Mouse (Mus musculus) CD4-positive helper T cell, adult 2 months (primary cell): ENCODE measurements around the gene Vmn1r176.
"Not testable (repeated sequence)": the region's sequence is repeated elsewhere in the genome, so short reads cannot be mapped to it uniquely, and the experiment has no call there.

Experiments used
- DNase-seq: peaks from one replicate; pipeline ENCODE4 v3.0.0-alpha.2; 2012; ENCODE audit warnings: low read depth, missing footprints, low spot score

Vmn1r176 gene

GRCm38 (mm10) chr7:23837272-23837671, at the start of gene Vmn1r176:
Gene Vmn1r176, minus strand, starts transcription at chr7:23837372.
- not testable (repeated sequence) for DNase-seq

GRCm38 (mm10) chr7:23876918-23877317, 39.7 kb upstream of the Vmn1r176 start:
- not testable (repeated sequence) for DNase-seq

- DNase-seq, result not testable (repeated sequence)
These were observed 29.2 kb upstream of the Vmn1r176 start, which contains the start of gene Vmn1r177 for GRCm38 (mm10) chr7:23866349-23866748. Gene Vmn1r177, minus strand, starts transcription at chr7:23866449.

- not testable (repeated sequence) for DNase-seq
These were observed 26.6 kb downstream of the Vmn1r176 start, which contains the start of gene Vmn1r175 for GRCm38 (mm10) chr7:23810543-23810942. Gene Vmn1r175, minus strand, starts transcription at chr7:23810643.

DNA sequence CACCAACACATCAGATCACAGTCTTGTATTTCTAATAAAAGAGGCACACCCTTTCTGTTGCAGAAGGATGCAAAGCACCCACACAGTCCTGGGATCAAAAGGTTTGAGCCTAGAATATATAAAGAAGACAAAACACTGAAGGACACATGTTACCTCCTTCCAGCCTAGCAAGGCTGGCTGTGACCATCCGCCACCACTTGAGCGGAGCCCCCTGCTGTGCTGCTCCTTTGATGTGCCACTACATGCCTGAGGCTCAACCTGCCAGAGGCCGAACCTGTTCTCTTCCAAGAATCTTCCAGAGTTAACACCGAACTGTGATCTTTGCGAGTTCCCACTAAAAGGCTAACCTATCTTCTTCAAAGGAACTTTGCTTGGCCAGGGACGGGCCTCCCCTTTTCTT, 52.6 kb downstream of the Vmn1r176 start:
- DNase-seq, result no peak
